Mouse (Mus musculus) leukemia stem cell, adult 10-12 weeks (primary cell): ENCODE results near the gene Olfr1367. TPM values are rescaled to one million over a fixed set of nuclear protein-coding genes. Genes with fewer than 3 reads are reported as not detected.

Source experiments
- polyA plus RNA-seq: library from polyadenylated mRNA; stranded (reverse); fragments of >175 nt; gene quantifications from 2 replicates; pipeline ENCODE4 v1.2.3, GENCODE M21; 2012; ENCODE audit warnings: low replicate concordance

Gene Olfr1367
- polyA plus RNA-seq: not detected in 2 replicates

GRCm38 (mm10) chr13:21346610-21347009 lies at the start of gene Olfr1367:
TSS of gene Olfr1367 (plus strand) at chr13:21346910.

GRCm38 (mm10) chr13:21311926-21312325 lies 34.8 kb upstream of the Olfr1367 start, which contains the start of gene Gpx6:
TSS of gene Gpx6 (plus strand) at chr13:21312125.

DNA sequence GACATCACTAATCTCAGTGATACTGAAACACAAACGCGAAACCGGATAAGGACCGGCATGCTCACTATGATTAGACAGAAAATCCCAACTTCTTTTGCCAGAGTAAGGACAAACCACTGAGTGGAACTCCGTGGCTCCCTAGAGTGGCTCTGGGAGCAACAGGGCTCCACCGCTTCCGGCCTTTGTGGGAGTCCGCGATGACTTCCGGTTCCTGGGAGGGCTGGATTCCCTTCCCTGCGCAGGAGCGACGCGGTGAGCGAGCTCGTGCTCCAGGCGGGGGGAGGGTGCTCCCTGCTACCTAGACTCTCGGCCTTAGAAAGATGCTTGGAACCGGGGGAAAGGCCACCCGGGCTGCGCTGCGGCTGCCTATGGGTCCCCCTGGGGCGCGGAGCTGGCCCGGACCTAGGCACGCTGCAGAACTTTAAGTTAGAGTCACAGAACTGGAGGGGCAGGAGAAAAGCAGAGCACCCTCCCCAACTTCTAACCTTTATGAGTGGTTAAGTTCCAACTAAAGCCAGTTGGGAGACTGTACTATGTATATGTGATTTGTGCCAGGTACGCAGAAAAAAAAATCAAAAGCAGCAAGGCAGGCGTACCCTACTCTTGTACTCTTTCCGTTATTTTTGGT lies 16.0 kb downstream of the Olfr1367 start, which contains the start of gene Zscan12:
Zscan12 (plus strand) TSS at position 200 of the 628 bp plus-strand sequence.

Other genes starting within 250 kb of the Olfr1367 start
- gene Olfr1369-ps1, start 235.4 kb upstream of the Olfr1367 start, polyA plus RNA-seq: not detected in 2 replicates
- not detected in 2 replicates for gene Olfr263, start 217.3 kb upstream of the Olfr1367 start, polyA plus RNA-seq
- gene Olfr1368, start 201.0 kb upstream of the Olfr1367 start, polyA plus RNA-seq: not detected in 2 replicates
- 116 TPM in 2 replicates for gene Trim27, start 167.5 kb upstream of the Olfr1367 start, polyA plus RNA-seq
- not detected in 2 replicates for gene Gpx5, start 54.2 kb upstream of the Olfr1367 start, polyA plus RNA-seq
- gene Gpx6, start 34.8 kb upstream of the Olfr1367 start, polyA plus RNA-seq: not detected in 2 replicates
- 1.4 and 1.5 TPM in 2 replicates for gene Zscan12, start 15.9 kb downstream of the Olfr1367 start, polyA plus RNA-seq
- 4.3 and 6.0 TPM in 2 replicates for gene Zkscan3, start 55.8 kb downstream of the Olfr1367 start, polyA plus RNA-seq
- 0.08 and 0.80 TPM in 2 replicates for gene Pgbd1, start 94.1 kb downstream of the Olfr1367 start, polyA plus RNA-seq
- gene Zscan26, start 106.8 kb downstream of the Olfr1367 start, polyA plus RNA-seq: 2.7 and 3.7 TPM in 2 replicates
- 4.1 and 6.4 TPM in 2 replicates for gene Nkapl, start 121.6 kb downstream of the Olfr1367 start, polyA plus RNA-seq
- not detected in 2 replicates for gene Zkscan4, start 132.0 kb downstream of the Olfr1367 start, polyA plus RNA-seq
- not detected in 2 replicates for gene Gm10065, start 132.5 kb downstream of the Olfr1367 start, polyA plus RNA-seq
- not detected in 2 replicates for gene AK157302, start 148.3 kb downstream of the Olfr1367 start, polyA plus RNA-seq
- 8.3 and 12.1 TPM in 2 replicates for gene Gm11273, start 154.5 kb downstream of the Olfr1367 start, polyA plus RNA-seq
- 0.74 and 1.9 TPM in 2 replicates for gene Zkscan8, start 184.2 kb downstream of the Olfr1367 start, polyA plus RNA-seq
- gene Olfr1366, start 195.9 kb downstream of the Olfr1367 start, polyA plus RNA-seq: not detected in 2 replicates
- not detected in 2 replicates for gene Olfr1535, start 213.0 kb downstream of the Olfr1367 start, polyA plus RNA-seq
- gene Olfr1364, start 234.8 kb downstream of the Olfr1367 start, polyA plus RNA-seq: not detected in 2 replicates